11 mouse cellular contexts compared by ENCODE assay signal in the genomic region with DNA sequence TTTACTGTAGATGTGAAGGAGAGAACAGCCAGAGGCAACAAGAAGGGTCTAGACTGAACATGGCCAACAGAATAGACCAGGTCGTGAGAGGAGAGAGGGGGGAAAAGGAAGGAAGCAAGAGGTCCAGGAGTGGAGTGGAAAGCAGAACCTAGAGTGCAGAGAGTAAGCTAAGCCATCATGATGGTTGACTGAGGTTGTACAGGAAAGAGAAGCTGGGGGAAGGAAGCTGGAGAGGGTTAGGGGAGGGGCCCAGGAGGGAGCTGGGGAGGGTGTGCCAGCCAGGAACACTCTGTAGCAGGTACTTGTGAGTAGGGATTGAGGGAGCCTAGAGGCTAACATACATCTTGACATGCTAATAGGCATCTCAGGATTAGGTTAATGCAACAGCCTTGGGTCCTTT. TPM values are rescaled to one million over a fixed set of nuclear protein-coding genes. Genes with fewer than 3 reads are reported as not detected.
DNase-seq lines count a peak whose midpoint lies in the region; ATAC-seq and TF ChIP-seq lines count a peak whose summit lies in the region.
"Had no signal": no experiment of that assay in that cellular context is flagged by ENCODE, and none has a peak within 500 bp of the region (broad histone marks: within the 10 kb centered on the region; RNA-seq: fewer than 3 reads in every experiment).

No protein-coding gene starts in this region.

- no peak overlapping the region for H3K9ac ChIP-seq in heart, embryonic 15.5 days
- no peak overlapping the region for H3K9ac ChIP-seq in embryonic facial prominence, embryonic 13.5 days
- no peak overlapping the region for H3K9ac ChIP-seq in lung, postnatal 0 days (replicated peaks; ENCODE audit: low read depth)

- no peak for TF ChIP-seq CTCF in lung, postnatal 0 days (IDR thresholded peaks at IDR 0.05)

- H3K4me3 ChIP-seq in heart, embryonic 15.5 days: no peak overlapping the region
- no peak overlapping the region for H3K4me3 ChIP-seq in embryonic facial prominence, embryonic 13.5 days
- H3K4me3 ChIP-seq in lung, postnatal 0 days (ENCODE audit: low read depth, low read length): no peak overlapping the region

- DNase-seq in heart, postnatal 25 days (ENCODE audit: low spot score): no peak
- peak; percentile 17 for DNase-seq in A20 (ENCODE audit: low read depth, low spot score)
- DNase-seq in lung, postnatal 0 days (ENCODE audit: low spot score): peak; percentile 56
- DNase-seq in spleen, adult 18-20 months: no peak
- no peak for DNase-seq in kidney, adult 8-10 months
- DNase-seq in heart, postnatal 4 days: no peak
- DNase-seq: kidney, postnatal 36 days; retina, postnatal 1 day had no signal

- 63% methylated on average over 1 of the region's 1 CpGs for WGBS in heart, embryonic 15.5 days
- WGBS in embryonic facial prominence, embryonic 13.5 days: 60% methylated on average over 1 of the region's 1 CpGs
- WGBS in lung, postnatal 0 days: 21% methylated on average over 1 of the region's 1 CpGs

- 0 out of 2 replicates have a peak overlapping the region, but pooled peaks have one; percentile 1 for H3K4me2 ChIP-seq in heart, embryonic 15.5 days
- H3K4me2 ChIP-seq in embryonic facial prominence, embryonic 13.5 days: 0 out of 2 replicates have a peak overlapping the region, but pooled peaks have one; percentile 7
- no peak overlapping the region for H3K4me2 ChIP-seq in lung, postnatal 0 days (replicated peaks; ENCODE audit: low read depth, low read length)

- H3K27ac ChIP-seq in heart, embryonic 15.5 days: no peak overlapping the region
- no peak overlapping the region for H3K27ac ChIP-seq in embryonic facial prominence, embryonic 13.5 days
- H3K27ac ChIP-seq in lung, postnatal 0 days (ENCODE audit: low read length): no peak overlapping the region

- intact Hi-C loops in heart, postnatal 25 days (cut with DNase I): no loop called here

- TF ChIP-seq EP300 in lung, postnatal 0 days (IDR thresholded peaks at IDR 0.05): no peak

- no peaks in the 10 kb centered on the region for H3K27me3 ChIP-seq in heart, embryonic 15.5 days
- no peaks in the 10 kb centered on the region for H3K27me3 ChIP-seq in embryonic facial prominence, embryonic 13.5 days
- H3K27me3 ChIP-seq in lung, postnatal 0 days (replicated peaks; ENCODE audit: insufficient read depth, low read length): no peaks in the 10 kb centered on the region
- H3K27me3 ChIP-seq: Patski had no signal

- peaks cover 9% of the 10 kb centered on the region for H3K4me1 ChIP-seq in heart, embryonic 15.5 days (replicated peaks)
- peaks cover 11% of the 10 kb centered on the region for H3K4me1 ChIP-seq in embryonic facial prominence, embryonic 13.5 days
- H3K4me1 ChIP-seq in lung, postnatal 0 days (ENCODE audit: insufficient read depth, low read depth, low read length): no peaks in the 10 kb centered on the region

- ATAC-seq in heart, embryonic 15.5 days (replicated peaks; ENCODE audit: insufficient number of reproducible peaks, insufficient read depth, low FRiP score, low read depth): no peak
- ATAC-seq in embryonic facial prominence, embryonic 13.5 days (ENCODE audit: insufficient number of reproducible peaks, insufficient read depth, low FRiP score, low TSS enrichment, low read depth): no peak
- no peak for ATAC-seq in lung, postnatal 0 days
- ATAC-seq: Patski had no signal

- no peaks in the 10 kb centered on the region for H3K9me3 ChIP-seq in heart, embryonic 15.5 days (replicated peaks)
- peaks cover 2% of the 10 kb centered on the region; the same call in 1 of the 2 replicates for H3K9me3 ChIP-seq in embryonic facial prominence, embryonic 13.5 days
- no peaks in the 10 kb centered on the region for H3K9me3 ChIP-seq in lung, postnatal 0 days (ENCODE audit: low read length)

- no peaks in the 10 kb centered on the region for H3K36me3 ChIP-seq in heart, embryonic 15.5 days
- H3K36me3 ChIP-seq in embryonic facial prominence, embryonic 13.5 days: no peaks in the 10 kb centered on the region
- no peaks in the 10 kb centered on the region for H3K36me3 ChIP-seq in lung, postnatal 0 days (ENCODE audit: insufficient read depth, low read length)

RNA-seq across cellular contexts. Expression of gene Cep83, which starts 1.9 kb away (rescaled TPM):
- 16.3 and 17.8 TPM in 2 replicates for polyA plus RNA-seq in heart, embryonic 15.5 days (2015; fragmentation: Nextera tagmentation; extraction: Ambion mirVana)
- 10 to 100 TPM; 21.7 TPM for total RNA-seq in heart, postnatal 25 days (2021)
- polyA plus RNA-seq in embryonic facial prominence, embryonic 13.5 days (2015; fragmentation: Nextera tagmentation; extraction: Ambion mirVana): 22.4 and 23.7 TPM in 2 replicates
- 20.6 and 22.5 TPM in 2 replicates for polyA plus RNA-seq in lung, postnatal 0 days (2015; fragmentation: Nextera tagmentation; extraction: Ambion mirVana)
- total RNA-seq in heart, postnatal 4 days (2021): 10 to 100 TPM; 26.4 to 26.9 TPM

Comparison
In these comparisons a context has a peak if more than half of its experiments do, and no peak if none do; other contexts are left out.
1. DNase-seq: peak in A20 (single experiment) and lung, postnatal 0 days (single experiment); none in heart, postnatal 25 days (single experiment), spleen, adult 18-20 months (0 of 2), kidney, adult 8-10 months (0 of 2) and heart, postnatal 4 days (single experiment).